ENCODE assay signal across 15 mouse cellular contexts in the genomic region with DNA sequence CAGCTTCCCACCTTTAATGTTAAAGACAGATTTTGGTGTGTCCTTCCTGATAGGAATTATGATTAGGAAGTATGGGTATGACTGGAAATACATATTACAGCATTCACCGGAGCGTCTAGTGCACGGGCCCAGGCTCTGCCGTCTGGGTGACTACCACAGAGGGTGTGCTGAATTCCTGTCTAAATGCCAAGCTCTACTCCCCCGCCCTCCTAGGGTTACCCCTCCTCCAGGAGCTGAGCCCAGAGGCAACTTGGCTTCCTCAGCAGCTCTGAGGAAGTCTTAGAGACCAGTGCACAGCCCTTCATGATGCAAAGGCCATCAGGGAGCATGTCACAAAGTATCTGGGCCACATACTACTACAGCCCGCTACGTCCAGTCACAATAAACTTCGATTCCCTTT. TPM values are rescaled to one million over a fixed set of nuclear protein-coding genes. Genes with fewer than 3 reads are reported as not detected.
DNase-seq lines count a peak whose midpoint lies in the region; ATAC-seq and TF ChIP-seq lines count a peak whose summit lies in the region.
"Had no signal": no experiment of that assay in that cellular context is flagged by ENCODE, and none has a peak within 500 bp of the region (broad histone marks: within the 10 kb centered on the region; RNA-seq: fewer than 3 reads in every experiment).

No protein-coding gene starts in this region.

- no peak for TF ChIP-seq EP300 in lung, postnatal 0 days (IDR thresholded peaks at IDR 0.05)

- peak; percentile 32; the same call in 1 of the 2 replicates for ATAC-seq in lung, postnatal 0 days

- intact Hi-C loops in heart, postnatal 36 days (cut with DNase I): no loop called here

- TF ChIP-seq CTCF in embryonic fibroblast, embryonic 13.5 days (IDR thresholded peaks at IDR 0.05; ENCODE audit: borderline replicate concordance, insufficient read depth, low read length): no peak
- no peak for TF ChIP-seq CTCF in lung, postnatal 0 days (IDR thresholded peaks at IDR 0.05)

- peaks cover 31% of the 10 kb centered on the region for H3K4me1 ChIP-seq in embryonic fibroblast, embryonic 13.5 days (ENCODE audit: control insufficient read depth, insufficient read depth, low read length)
- H3K4me1 ChIP-seq in lung, postnatal 0 days (ENCODE audit: insufficient read depth, low read depth, low read length): peaks cover 3% of the 10 kb centered on the region; the same call in 1 of the 2 replicates

- H3K4me3 ChIP-seq in embryonic fibroblast, embryonic 13.5 days (ENCODE audit: insufficient read depth, low read length): no peak overlapping the region
- no peak overlapping the region for H3K4me3 ChIP-seq in lung, postnatal 0 days (ENCODE audit: low read depth, low read length)
- H3K4me3 ChIP-seq: hindbrain, embryonic 15.5 days; layer of hippocampus, adult 2 months; limb, embryonic 10.5 days; liver, embryonic 15.5 days had no signal

- no peak for TF ChIP-seq POLR2A in embryonic fibroblast, embryonic 13.5 days (IDR thresholded peaks at IDR 0.05; ENCODE audit: low read depth, low read length)

- peak overlapping the region; percentile 21; the same call in 1 of the 2 replicates for H3K27ac ChIP-seq in embryonic fibroblast, embryonic 13.5 days (ENCODE audit: insufficient read depth, low read length)
- H3K27ac ChIP-seq in lung, postnatal 0 days (ENCODE audit: low read length): no peak overlapping the region
- H3K27ac ChIP-seq: hindbrain, embryonic 15.5 days; layer of hippocampus, adult 2 months; limb, embryonic 10.5 days; liver, embryonic 15.5 days had no signal

- peak; percentile 44 to 56 for DNase-seq in heart, adult 9 months (ENCODE audit: low spot score in 2 of 2)
- no peak for DNase-seq in heart, postnatal 36 days
- peak; percentile 17 for DNase-seq in 3T3-L1 (ENCODE audit: low read depth, low spot score)
- DNase-seq in lung, postnatal 0 days (ENCODE audit: low spot score): peak; percentile 23
- DNase-seq in layer of hippocampus, adult 8-10 months (ENCODE audit: low spot score in 2 of 2): no peak
- no peak for DNase-seq in cerebellum, postnatal 4 days (ENCODE audit: low spot score in 2 of 2)
- DNase-seq: adrenal gland, adult 2 months; cerebellum, adult 11 months; right cerebral cortex, adult 18-20 months had no signal

- no peaks in the 10 kb centered on the region for H3K36me3 ChIP-seq in lung, postnatal 0 days (ENCODE audit: insufficient read depth, low read length)
- H3K36me3 ChIP-seq: hindbrain, embryonic 15.5 days; liver, embryonic 15.5 days had no signal

- WGBS in lung, postnatal 0 days: 62% methylated on average over 8 of the region's 8 CpGs

- H3K9me3 ChIP-seq in lung, postnatal 0 days (ENCODE audit: low read length): no peaks in the 10 kb centered on the region
- H3K9me3 ChIP-seq: hindbrain, embryonic 15.5 days; limb, embryonic 10.5 days; liver, embryonic 15.5 days had no signal

- no peak overlapping the region for H3K4me2 ChIP-seq in lung, postnatal 0 days (replicated peaks; ENCODE audit: low read depth, low read length)
- H3K4me2 ChIP-seq: hindbrain, embryonic 15.5 days; liver, embryonic 15.5 days; midbrain, embryonic 11.5 days had no signal

- no peaks in the 10 kb centered on the region for H3K27me3 ChIP-seq in lung, postnatal 0 days (replicated peaks; ENCODE audit: insufficient read depth, low read length)
- H3K27me3 ChIP-seq: hindbrain, embryonic 15.5 days; liver, embryonic 15.5 days had no signal

- H3K9ac ChIP-seq in lung, postnatal 0 days (replicated peaks; ENCODE audit: low read depth): no peak overlapping the region
- H3K9ac ChIP-seq: hindbrain, embryonic 15.5 days; liver, embryonic 15.5 days had no signal

RNA-seq across cellular contexts. Expression of a gene that starts 25.7 kb away (rescaled TPM):
- 10 to 100 TPM; 45.8 to 46.6 TPM for total RNA-seq in heart, postnatal 36 days (2021)
- polyA plus RNA-seq in embryonic fibroblast, embryonic 13.5 days (2011; ENCODE audit: insufficient read length, low read depth, missing spikeins): 13.9 and 14.8 TPM in 2 replicates
- polyA plus RNA-seq in lung, postnatal 0 days (2015; fragmentation: Nextera tagmentation; extraction: Ambion mirVana): 32.5 and 35.4 TPM in 2 replicates
- 10 to 100 TPM; 57.9 to 78.8 (median 62.7) TPM for total RNA-seq in layer of hippocampus, adult 8-10 months (2022)

Comparison
In these comparisons a context has a peak if more than half of its experiments do, and no peak if none do; other contexts are left out.
1. DNase-seq: peak in heart, adult 9 months (2 of 2), 3T3-L1 (single experiment) and lung, postnatal 0 days (single experiment); none in heart, postnatal 36 days (0 of 2), layer of hippocampus, adult 8-10 months (0 of 2) and cerebellum, postnatal 4 days (0 of 2).